Mouse (Mus musculus): ENCODE measurements around the gene Slc5a2. TPM values are rescaled to one million over a fixed set of nuclear protein-coding genes. Genes with fewer than 3 reads are reported as not detected.

Slc5a2 gene
- total and polyA plus RNA-seq, 2 experiments from 2014 or later, result 0.20 TPM; not detected in 1

- Histone ChIP-seq H3K4me1 (ENCODE audit: control insufficient read depth, insufficient read depth) (no peaks in the 10 kb centered on the region; the same call in 1 of the 2 replicates), H3K27ac (ENCODE audit: low read depth) (no peak overlapping the region), H3K36me3 (replicated peaks; ENCODE audit: control insufficient read depth, insufficient read depth, low read length) (peaks cover 56% of the 10 kb centered on the region), H3K9me3 (replicated peaks; ENCODE audit: control insufficient read depth, low read length) (no peaks in the 10 kb centered on the region), H3K27me3 (ENCODE audit: control insufficient read depth, insufficient read depth, low read length) (no peaks in the 10 kb centered on the region), H3K9ac (replicated peaks; ENCODE audit: low read depth, low read length) (no peak overlapping the region), H3K4me2 (ENCODE audit: low read depth, low read length) (no peak overlapping the region), H3K4me3 (ENCODE audit: low read depth, low read length) (no peak overlapping the region)
- TF ChIP-seq EP300 (IDR thresholded peaks at IDR 0.05; ENCODE audit: low read depth), result no peak
- TF ChIP-seq CTCF (IDR thresholded peaks at IDR 0.05; ENCODE audit: low read depth), result no peak
- DNase-seq (ENCODE audit: low spot score), result no peak
- no peak for ATAC-seq (ENCODE audit: insufficient read depth, low read depth)
- 90% methylated on average over 27 of the region's 27 CpGs for WGBS
Observed at GRCm38 (mm10) chr7:128240131-128240784, 25.2 kb upstream of the Slc5a2 start.

GRCm38 (mm10) chr7:128242331-128242730 is 23.1 kb upstream of the Slc5a2 start:
- Histone ChIP-seq H3K9me3 (replicated peaks; ENCODE audit: control insufficient read depth, low read length) (no peaks in the 10 kb centered on the region), H3K4me3 (ENCODE audit: low read depth, low read length) (no peak overlapping the region), H3K36me3 (replicated peaks; ENCODE audit: control insufficient read depth, insufficient read depth, low read length) (peaks cover 51% of the 10 kb centered on the region), H3K9ac (replicated peaks; ENCODE audit: low read depth, low read length) (no peak overlapping the region), H3K27ac (ENCODE audit: low read depth) (no peak overlapping the region), H3K27me3 (ENCODE audit: control insufficient read depth, insufficient read depth, low read length) (no peaks in the 10 kb centered on the region), H3K4me2 (ENCODE audit: low read depth, low read length) (no peak overlapping the region), H3K4me1 (ENCODE audit: control insufficient read depth, insufficient read depth) (peaks cover 8% of the 10 kb centered on the region; the same call in 1 of the 2 replicates)
- DNase-seq (ENCODE audit: low spot score), result no peak
- no peak for ATAC-seq (ENCODE audit: insufficient read depth, low read depth)
- 94% methylated on average over 16 of the region's 16 CpGs for WGBS
- TF ChIP-seq CTCF (IDR thresholded peaks at IDR 0.05; ENCODE audit: low read depth) (no peak), EP300 (IDR thresholded peaks at IDR 0.05; ENCODE audit: low read depth) (no peak)

- no peaks in the 10 kb centered on the region for H3K9me3 ChIP-seq (replicated peaks; ENCODE audit: control insufficient read depth, low read length)
- no peak overlapping the region for H3K27ac ChIP-seq (ENCODE audit: low read depth)
- no peak overlapping the region for H3K4me3 ChIP-seq (ENCODE audit: low read depth, low read length)
- no peak overlapping the region for H3K9ac ChIP-seq (replicated peaks; ENCODE audit: low read depth, low read length)
- H3K4me1 ChIP-seq (ENCODE audit: control insufficient read depth, insufficient read depth), result peaks cover 17% of the 10 kb centered on the region
- DNase-seq (ENCODE audit: low spot score) (no peak), ATAC-seq (ENCODE audit: insufficient read depth, low read depth) (no peak)
- no peak for TF ChIP-seq EP300 (IDR thresholded peaks at IDR 0.05; ENCODE audit: low read depth)
- no peak for TF ChIP-seq CTCF (IDR thresholded peaks at IDR 0.05; ENCODE audit: low read depth)
- 71% methylated on average over 10 of the region's 10 CpGs for WGBS
- H3K27me3 ChIP-seq (ENCODE audit: control insufficient read depth, insufficient read depth, low read length), result no peaks in the 10 kb centered on the region
- peaks cover 54% of the 10 kb centered on the region for H3K36me3 ChIP-seq (replicated peaks; ENCODE audit: control insufficient read depth, insufficient read depth, low read length)
- no peak overlapping the region for H3K4me2 ChIP-seq (ENCODE audit: low read depth, low read length)
Observed at GRCm38 (mm10) chr7:128243921-128244320, 21.5 kb upstream of the Slc5a2 start.

- Histone ChIP-seq H3K27ac (ENCODE audit: low read depth) (no peak overlapping the region), H3K36me3 (replicated peaks; ENCODE audit: control insufficient read depth, insufficient read depth, low read length) (peaks cover 60% of the 10 kb centered on the region), H3K4me2 (ENCODE audit: low read depth, low read length) (no peak overlapping the region), H3K9ac (replicated peaks; ENCODE audit: low read depth, low read length) (no peak overlapping the region; the same call in 1 of the 2 replicates), H3K4me3 (ENCODE audit: low read depth, low read length) (no peak overlapping the region), H3K27me3 (ENCODE audit: control insufficient read depth, insufficient read depth, low read length) (no peaks in the 10 kb centered on the region), H3K4me1 (ENCODE audit: control insufficient read depth, insufficient read depth) (peaks cover 18% of the 10 kb centered on the region), H3K9me3 (replicated peaks; ENCODE audit: control insufficient read depth, low read length) (no peaks in the 10 kb centered on the region)
- ATAC-seq (ENCODE audit: insufficient read depth, low read depth) (no peak), DNase-seq (ENCODE audit: low spot score) (no peak)
- 92% methylated on average over 18 of the region's 18 CpGs for WGBS
- no peak for TF ChIP-seq CTCF (IDR thresholded peaks at IDR 0.05; ENCODE audit: low read depth)
- no peak for TF ChIP-seq EP300 (IDR thresholded peaks at IDR 0.05; ENCODE audit: low read depth)
Observed at GRCm38 (mm10) chr7:128244410-128245025, 20.9 kb upstream of the Slc5a2 start.

- WGBS, result 79% methylated on average over 4 of the region's 4 CpGs
- Histone ChIP-seq H3K27ac (ENCODE audit: low read depth) (peak overlapping the region; percentile 96), H3K4me3 (ENCODE audit: low read depth, low read length) (no peak overlapping the region), H3K4me1 (ENCODE audit: control insufficient read depth, insufficient read depth) (peaks cover 18% of the 10 kb centered on the region), H3K27me3 (ENCODE audit: control insufficient read depth, insufficient read depth, low read length) (no peaks in the 10 kb centered on the region), H3K4me2 (ENCODE audit: low read depth, low read length) (peak overlapping the region; percentile 76), H3K9ac (replicated peaks; ENCODE audit: low read depth, low read length) (no peak overlapping the region), H3K36me3 (replicated peaks; ENCODE audit: control insufficient read depth, insufficient read depth, low read length) (peaks cover 59% of the 10 kb centered on the region), H3K9me3 (replicated peaks; ENCODE audit: control insufficient read depth, low read length) (no peaks in the 10 kb centered on the region)
- ATAC-seq (ENCODE audit: insufficient read depth, low read depth), result no peak
- TF ChIP-seq CTCF (IDR thresholded peaks at IDR 0.05; ENCODE audit: low read depth) (no peak), EP300 (IDR thresholded peaks at IDR 0.05; ENCODE audit: low read depth) (no peak)
- no peak for DNase-seq (ENCODE audit: low spot score)
Observed at GRCm38 (mm10) chr7:128245547-128245946, 19.9 kb upstream of the Slc5a2 start.
